Mouse (Mus musculus): ENCODE measurements around the gene Zcchc24.
A peak's percentile ranks its signal among the peaks of the same experiment; 100 is the strongest.

The Zcchc24 gene

GRCm38 (mm10) chr14:25746971-25747945, 21.6 kb downstream of the Zcchc24 start:
- DNase-seq = no peak

GRCm38 (mm10) chr14:25746371-25746770, 22.5 kb downstream of the Zcchc24 start:
- DNase-seq = no peak

- DNase-seq = no peak
Measured at GRCm38 (mm10) chr14:25745365-25746184, 23.3 kb downstream of the Zcchc24 start.

- DNase-seq = no peak
Measured at GRCm38 (mm10) chr14:25742943-25743342, 25.9 kb downstream of the Zcchc24 start.

- DNase-seq = no peak
Measured at GRCm38 (mm10) chr14:25741840-25742367, 26.9 kb downstream of the Zcchc24 start.

GRCm38 (mm10) chr14:25741211-25741610, 27.6 kb downstream of the Zcchc24 start:
- no peak for DNase-seq

GRCm38 (mm10) chr14:25739957-25740565, 28.8 kb downstream of the Zcchc24 start:
- DNase-seq = peak; percentile 54 to 65

GRCm38 (mm10) chr14:25738591-25739001, 30.2 kb downstream of the Zcchc24 start:
- peak; percentile 31 to 43 for DNase-seq

GRCm38 (mm10) chr14:25736589-25736988, 32.2 kb downstream of the Zcchc24 start:
- DNase-seq = peak; percentile 40 to 44

- no peak for DNase-seq
Measured at GRCm38 (mm10) chr14:25736140-25736539, 32.7 kb downstream of the Zcchc24 start.

- DNase-seq = peak; percentile 52 to 54
Measured at GRCm38 (mm10) chr14:25734736-25735716, 33.8 kb downstream of the Zcchc24 start.

GRCm38 (mm10) chr14:25727149-25727510, 41.7 kb downstream of the Zcchc24 start:
- no peak for DNase-seq

GRCm38 (mm10) chr14:25726226-25727148, 42.4 kb downstream of the Zcchc24 start:
- DNase-seq = peak; percentile 56 to 72

- no peak for DNase-seq
Measured at GRCm38 (mm10) chr14:25725690-25726089, 43.1 kb downstream of the Zcchc24 start.

- peak; percentile 40 to 67 for DNase-seq
Measured at GRCm38 (mm10) chr14:25725032-25725497, 43.8 kb downstream of the Zcchc24 start.

- DNase-seq = no peak
Measured at GRCm38 (mm10) chr14:25720962-25721707, 47.7 kb downstream of the Zcchc24 start.

GRCm38 (mm10) chr14:25719371-25719770, 49.5 kb downstream of the Zcchc24 start:
- no peak for DNase-seq

- peak in 1 of 2 experiments; percentile 25 for DNase-seq
Measured at GRCm38 (mm10) chr14:25718471-25718870, 50.4 kb downstream of the Zcchc24 start.

GRCm38 (mm10) chr14:25717718-25718117, 51.1 kb downstream of the Zcchc24 start:
- DNase-seq = peak; percentile 66 to 79
